Mouse (Mus musculus): ENCODE results near the gene Foxj3. TPM values are rescaled to one million over a fixed set of nuclear protein-coding genes. Genes with fewer than 3 reads are reported as not detected.

The Foxj3 gene
- polyA plus RNA-seq, 1 experiment from 2014 or later, result 32.6 TPM

DNA sequence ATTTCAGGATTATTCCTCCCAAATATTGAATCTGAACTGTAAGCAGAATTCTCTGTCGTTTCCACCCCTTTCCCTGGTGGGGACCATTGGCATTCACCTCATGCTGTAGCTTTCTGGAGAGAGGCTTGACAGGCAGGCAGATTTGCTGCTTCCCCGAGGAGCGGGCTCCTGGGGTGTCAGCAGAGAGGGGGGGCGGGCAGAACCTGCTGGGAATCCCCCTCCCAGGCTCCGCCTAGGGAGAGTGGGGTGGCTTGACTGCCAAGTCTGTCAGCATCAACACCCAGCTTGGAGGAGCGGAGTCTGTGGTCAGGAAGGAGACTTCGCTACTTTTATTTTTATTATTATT, 133.4 kb downstream of the Foxj3 start:
- no peak overlapping the region for H3K9ac ChIP-seq
- no peaks in the 10 kb centered on the region for H3K9me3 ChIP-seq
- peak; percentile 64 for ATAC-seq (ENCODE audit: low FRiP score)
- no peak overlapping the region for H3K4me3 ChIP-seq (replicated peaks)
- peaks cover 20% of the 10 kb centered on the region for H3K4me1 ChIP-seq
- H3K36me3 ChIP-seq (replicated peaks), result no peaks in the 10 kb centered on the region
- no peaks in the 10 kb centered on the region for H3K27me3 ChIP-seq
- no peak overlapping the region for H3K4me2 ChIP-seq
- H3K27ac ChIP-seq, result peak overlapping the region; percentile 37; the same call in 1 of the 2 replicates
- WGBS, result 37% methylated on average over 7 of the region's 7 CpGs

DNA sequence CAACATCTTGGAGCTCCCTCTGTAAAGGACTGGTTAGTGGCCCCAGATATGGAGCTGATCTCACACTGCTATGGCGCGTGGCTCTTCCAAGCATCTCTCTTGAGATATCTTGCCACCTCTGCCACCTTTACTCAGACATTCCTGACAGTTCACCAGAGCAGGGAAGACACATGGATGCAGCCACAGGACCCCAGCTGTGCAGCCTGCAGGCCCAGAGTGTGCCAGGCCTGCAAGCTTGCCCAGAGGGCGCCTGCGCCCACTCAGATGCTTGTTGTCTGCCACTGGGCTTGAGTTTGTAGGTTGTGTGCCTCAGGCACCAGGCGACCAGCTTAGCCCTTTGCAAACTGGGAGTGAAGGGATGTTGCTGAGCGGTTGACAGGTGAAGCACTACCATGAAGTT, 133.9 kb downstream of the Foxj3 start:
- H3K9ac ChIP-seq, result no peak overlapping the region

DNA sequence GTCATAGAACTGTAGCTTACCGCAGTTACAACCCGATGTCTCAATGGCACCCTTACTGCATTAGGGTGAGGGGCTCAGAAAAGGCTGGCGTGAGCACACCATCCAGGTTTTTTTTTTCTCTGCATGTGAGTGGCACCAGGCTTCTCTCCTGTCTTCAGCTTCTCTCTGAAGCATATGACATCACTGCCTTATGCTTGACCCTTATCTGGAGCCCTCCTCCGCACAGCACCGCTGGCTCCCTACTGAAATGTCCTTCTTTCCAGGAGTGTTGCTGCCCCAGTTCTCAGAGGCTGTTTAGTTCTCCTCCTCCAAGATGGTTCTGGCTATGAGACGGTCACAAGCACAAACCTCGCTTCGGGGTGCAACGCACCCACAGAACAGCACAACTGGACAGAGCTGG, 134.4 kb downstream of the Foxj3 start:
- WGBS, result 93% methylated on average over 9 of the region's 9 CpGs

More for the DNA sequence above, 133.9 kb downstream of the Foxj3 start:
- Histone ChIP-seq H3K36me3 (replicated peaks) (no peaks in the 10 kb centered on the region), H3K4me2 (no peak overlapping the region), H3K27ac (peak overlapping the region; percentile 37; the same call in 1 of the 2 replicates), H3K9me3 (no peaks in the 10 kb centered on the region), H3K4me1 (peaks cover 20% of the 10 kb centered on the region), H3K27me3 (no peaks in the 10 kb centered on the region), H3K4me3 (replicated peaks) (no peak overlapping the region)
- no peak for ATAC-seq (ENCODE audit: low FRiP score)
- WGBS, result 89% methylated on average over 6 of the region's 6 CpGs

DNA sequence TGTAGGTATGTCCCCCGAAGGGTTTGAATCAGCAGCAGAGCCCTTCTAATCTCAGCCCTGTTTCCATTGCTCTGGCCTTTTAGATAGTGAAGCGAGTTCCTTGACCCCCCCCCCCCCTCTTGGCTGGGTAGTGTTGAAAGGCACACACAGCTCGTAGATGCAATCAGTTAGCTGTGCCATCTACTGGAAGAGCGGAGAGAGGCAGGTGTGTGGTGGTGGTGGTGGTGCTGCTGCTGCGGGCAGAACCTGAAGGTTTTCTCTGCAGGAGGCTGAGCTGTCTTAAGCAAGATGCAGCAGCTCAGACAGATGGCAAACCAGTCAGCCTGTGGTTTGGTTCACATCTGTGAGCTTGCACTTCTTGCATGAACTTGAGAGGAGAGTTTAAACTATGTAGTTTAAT, 135.9 kb downstream of the Foxj3 start:
- Histone ChIP-seq H3K4me2 (no peak overlapping the region), H3K27ac (no peak overlapping the region), H3K9me3 (no peaks in the 10 kb centered on the region), H3K27me3 (no peaks in the 10 kb centered on the region), H3K36me3 (replicated peaks) (no peaks in the 10 kb centered on the region), H3K4me3 (replicated peaks) (no peak overlapping the region), H3K4me1 (peaks cover 19% of the 10 kb centered on the region), H3K9ac (no peak overlapping the region)
- 41% methylated on average over 5 of the region's 5 CpGs for WGBS
- ATAC-seq (ENCODE audit: low FRiP score), result no peak

More for the DNA sequence above, 134.4 kb downstream of the Foxj3 start:
- H3K27me3 ChIP-seq, result no peaks in the 10 kb centered on the region
- no peak overlapping the region for H3K4me2 ChIP-seq
- H3K9ac ChIP-seq, result no peak overlapping the region
- H3K27ac ChIP-seq, result 0 out of 2 replicates have a peak overlapping the region, but pooled peaks have one; percentile 37
- no peaks in the 10 kb centered on the region for H3K9me3 ChIP-seq
- no peak overlapping the region for H3K4me3 ChIP-seq (replicated peaks)
- no peak for ATAC-seq (ENCODE audit: low FRiP score)
- H3K36me3 ChIP-seq (replicated peaks), result no peaks in the 10 kb centered on the region
- H3K4me1 ChIP-seq, result peaks cover 17% of the 10 kb centered on the region

Other genes starting within 250 kb of the Foxj3 start
- 1,255 and 1,318 TPM in 2 replicates for gene Ybx1, start 242.4 kb upstream of the Foxj3 start, polyA plus RNA-seq (2016; fragmentation: Nextera tagmentation; extraction: Ambion mirVana)
- 117 and 118 TPM in 2 replicates for gene Ppih, start 216.5 kb upstream of the Foxj3 start, polyA plus RNA-seq (2016; fragmentation: Nextera tagmentation; extraction: Ambion mirVana)
- gene Ccdc30, start 121.5 kb upstream of the Foxj3 start, polyA plus RNA-seq (2016; fragmentation: Nextera tagmentation; extraction: Ambion mirVana), result 11.8 and 13.4 TPM in 2 replicates
- 19.5 and 21.0 TPM in 2 replicates for gene Ppcs, start 114.6 kb upstream of the Foxj3 start, polyA plus RNA-seq (2016; fragmentation: Nextera tagmentation; extraction: Ambion mirVana)
- gene Zmynd12, start 114.2 kb upstream of the Foxj3 start, polyA plus RNA-seq (2016; fragmentation: Nextera tagmentation; extraction: Ambion mirVana), result 0.31 TPM in 1 of 2 replicates, not detected in the other
- 8.5 and 11.2 TPM in 2 replicates for gene Rimkla, start 44.4 kb upstream of the Foxj3 start, polyA plus RNA-seq (2016; fragmentation: Nextera tagmentation; extraction: Ambion mirVana)
- 3.1 and 4.4 TPM in 2 replicates for gene Frg2f1, start 2.5 kb downstream of the Foxj3 start, polyA plus RNA-seq (2016; fragmentation: Nextera tagmentation; extraction: Ambion mirVana)
- gene Guca2a, start 100.7 kb downstream of the Foxj3 start, polyA plus RNA-seq (2016; fragmentation: Nextera tagmentation; extraction: Ambion mirVana), result not detected in 2 replicates
- gene Guca2b, start 122.0 kb downstream of the Foxj3 start, polyA plus RNA-seq (2016; fragmentation: Nextera tagmentation; extraction: Ambion mirVana), result not detected in 2 replicates
- gene Hivep3, start 196.8 kb downstream of the Foxj3 start, polyA plus RNA-seq (2016; fragmentation: Nextera tagmentation; extraction: Ambion mirVana), result 3.2 and 4.2 TPM in 2 replicates